Mouse (Mus musculus): Measurements from ENCODE around the gene Itga6. TPM values are rescaled to one million over a fixed set of nuclear protein-coding genes. Genes with fewer than 3 reads are reported as not detected.

Itga6 gene
- polyA plus RNA-seq, 1 experiment from 2014 or later, result 78.2 TPM

- WGBS, result 63% methylated on average over 9 of the region's 9 CpGs
- Histone ChIP-seq H3K4me2 (replicated peaks; ENCODE audit: low read depth, low read length) (no peak overlapping the region), H3K4me3 (ENCODE audit: low read depth, low read length) (no peak overlapping the region), H3K9ac (replicated peaks; ENCODE audit: low read depth) (no peak overlapping the region), H3K27ac (ENCODE audit: low read length) (no peak overlapping the region), H3K4me1 (ENCODE audit: insufficient read depth, low read depth, low read length) (no peaks in the 10 kb centered on the region; the same call in 1 of the 2 replicates), H3K27me3 (replicated peaks; ENCODE audit: insufficient read depth, low read length) (no peaks in the 10 kb centered on the region), H3K9me3 (ENCODE audit: low read length) (no peaks in the 10 kb centered on the region), H3K36me3 (ENCODE audit: insufficient read depth, low read length) (no peaks in the 10 kb centered on the region)
- no peak for TF ChIP-seq CTCF (IDR thresholded peaks at IDR 0.05)
- no peak for TF ChIP-seq EP300 (IDR thresholded peaks at IDR 0.05)
- ATAC-seq (no peak), DNase-seq (ENCODE audit: low spot score) (peak; percentile 58)
Observed at GRCm38 (mm10) chr2:71775201-71775611, 29.8 kb downstream of the Itga6 start.

- Histone ChIP-seq H3K4me1 (ENCODE audit: insufficient read depth, low read depth, low read length) (no peaks in the 10 kb centered on the region; the same call in 1 of the 2 replicates), H3K4me3 (ENCODE audit: low read depth, low read length) (no peak overlapping the region), H3K9ac (replicated peaks; ENCODE audit: low read depth) (no peak overlapping the region), H3K4me2 (replicated peaks; ENCODE audit: low read depth, low read length) (no peak overlapping the region), H3K9me3 (ENCODE audit: low read length) (no peaks in the 10 kb centered on the region), H3K27ac (ENCODE audit: low read length) (peak overlapping the region; percentile 35; the same call in 1 of the 2 replicates), H3K36me3 (ENCODE audit: insufficient read depth, low read length) (no peaks in the 10 kb centered on the region), H3K27me3 (replicated peaks; ENCODE audit: insufficient read depth, low read length) (no peaks in the 10 kb centered on the region)
- DNase-seq (ENCODE audit: low spot score) (peak; percentile 66), ATAC-seq (peak; percentile 89)
- TF ChIP-seq CTCF (IDR thresholded peaks at IDR 0.05) (no peak), EP300 (IDR thresholded peaks at IDR 0.05) (peak; percentile 62; the same call in 1 of the 2 replicates)
- 30% methylated on average over 5 of the region's 5 CpGs for WGBS
Observed at GRCm38 (mm10) chr2:71779266-71779888, 34.0 kb downstream of the Itga6 start.

- DNase-seq (ENCODE audit: low spot score) (no peak), ATAC-seq (no peak)
- no peak overlapping the region for H3K9ac ChIP-seq (replicated peaks; ENCODE audit: low read depth)
- H3K4me2 ChIP-seq (replicated peaks; ENCODE audit: low read depth, low read length), result no peak overlapping the region
- TF ChIP-seq EP300 (IDR thresholded peaks at IDR 0.05) (no peak), CTCF (IDR thresholded peaks at IDR 0.05) (no peak)
- H3K27me3 ChIP-seq (replicated peaks; ENCODE audit: insufficient read depth, low read length), result no peaks in the 10 kb centered on the region
- no peak overlapping the region for H3K27ac ChIP-seq (ENCODE audit: low read length)
- H3K36me3 ChIP-seq (ENCODE audit: insufficient read depth, low read length), result no peaks in the 10 kb centered on the region
- H3K4me1 ChIP-seq (ENCODE audit: insufficient read depth, low read depth, low read length), result no peaks in the 10 kb centered on the region
- no peak overlapping the region for H3K4me3 ChIP-seq (ENCODE audit: low read depth, low read length)
- H3K9me3 ChIP-seq (ENCODE audit: low read length), result no peaks in the 10 kb centered on the region
- 47% methylated on average over 6 of the region's 6 CpGs for WGBS
Observed at GRCm38 (mm10) chr2:71780016-71780415, 34.6 kb downstream of the Itga6 start.

- H3K36me3 ChIP-seq (ENCODE audit: insufficient read depth, low read length), result no peaks in the 10 kb centered on the region
- no peak overlapping the region for H3K4me2 ChIP-seq (replicated peaks; ENCODE audit: low read depth, low read length)
- TF ChIP-seq CTCF (IDR thresholded peaks at IDR 0.05) (no peak), EP300 (IDR thresholded peaks at IDR 0.05) (no peak)
- 55% methylated on average over 3 of the region's 3 CpGs for WGBS
- no peak for ATAC-seq
- no peak overlapping the region for H3K4me3 ChIP-seq (ENCODE audit: low read depth, low read length)
- H3K27ac ChIP-seq (ENCODE audit: low read length), result no peak overlapping the region
- no peak overlapping the region for H3K9ac ChIP-seq (replicated peaks; ENCODE audit: low read depth)
- no peaks in the 10 kb centered on the region for H3K9me3 ChIP-seq (ENCODE audit: low read length)
- no peaks in the 10 kb centered on the region; the same call in 1 of the 2 replicates for H3K4me1 ChIP-seq (ENCODE audit: insufficient read depth, low read depth, low read length)
- no peaks in the 10 kb centered on the region for H3K27me3 ChIP-seq (replicated peaks; ENCODE audit: insufficient read depth, low read length)
- no peak for DNase-seq (ENCODE audit: low spot score)
Observed at GRCm38 (mm10) chr2:71785260-71785659, 39.8 kb downstream of the Itga6 start.

- 25% methylated on average over 5 of the region's 5 CpGs for WGBS
- DNase-seq (ENCODE audit: low spot score) (no peak), ATAC-seq (no peak)
- no peaks in the 10 kb centered on the region for H3K27me3 ChIP-seq (replicated peaks; ENCODE audit: insufficient read depth, low read length)
- no peak overlapping the region for H3K27ac ChIP-seq (ENCODE audit: low read length)
- H3K4me2 ChIP-seq (replicated peaks; ENCODE audit: low read depth, low read length), result no peak overlapping the region; the same call in 1 of the 2 replicates
- H3K4me1 ChIP-seq (ENCODE audit: insufficient read depth, low read depth, low read length), result no peaks in the 10 kb centered on the region; the same call in 1 of the 2 replicates
- H3K4me3 ChIP-seq (ENCODE audit: low read depth, low read length), result no peak overlapping the region
- H3K36me3 ChIP-seq (ENCODE audit: insufficient read depth, low read length), result no peaks in the 10 kb centered on the region
- H3K9me3 ChIP-seq (ENCODE audit: low read length), result no peaks in the 10 kb centered on the region
- no peak overlapping the region for H3K9ac ChIP-seq (replicated peaks; ENCODE audit: low read depth)
- TF ChIP-seq CTCF (IDR thresholded peaks at IDR 0.05) (no peak), EP300 (IDR thresholded peaks at IDR 0.05) (no peak)
Observed at GRCm38 (mm10) chr2:71786060-71786459, 40.6 kb downstream of the Itga6 start.

GRCm38 (mm10) chr2:71786591-71787155 lies 41.3 kb downstream of the Itga6 start:
- Histone ChIP-seq H3K4me1 (ENCODE audit: insufficient read depth, low read depth, low read length) (no peaks in the 10 kb centered on the region; the same call in 1 of the 2 replicates), H3K9me3 (ENCODE audit: low read length) (no peaks in the 10 kb centered on the region), H3K27me3 (replicated peaks; ENCODE audit: insufficient read depth, low read length) (no peaks in the 10 kb centered on the region), H3K27ac (ENCODE audit: low read length) (peak overlapping the region; percentile 92), H3K4me3 (ENCODE audit: low read depth, low read length) (peak overlapping the region; percentile 77), H3K9ac (replicated peaks; ENCODE audit: low read depth) (peak overlapping the region; percentile 80), H3K36me3 (ENCODE audit: insufficient read depth, low read length) (no peaks in the 10 kb centered on the region), H3K4me2 (replicated peaks; ENCODE audit: low read depth, low read length) (peak overlapping the region; percentile 93)
- peak; percentile 91 for DNase-seq (ENCODE audit: low spot score)
- peak; percentile 96 for ATAC-seq
- TF ChIP-seq EP300 (IDR thresholded peaks at IDR 0.05) (no peak), CTCF (IDR thresholded peaks at IDR 0.05) (no peak)
- WGBS, result under 1% methylated on average over 32 of the region's 61 CpGs

All from lung, postnatal 0 days (tissue).